Mouse (Mus musculus) liver, embryonic 14.5 days (tissue): ENCODE measurements around the gene Lsm7.

Experiments
- CTCF ChIP-seq: IDR thresholded peaks from 2 replicates; pipeline ENCODE4 v1.5.1; 2016; ENCODE audit warnings: antibody characterized with exemption, low read depth, control low read depth
- EP300 ChIP-seq: IDR thresholded peaks from 2 replicates; pipeline ENCODE4 v1.6.1; 2016; ENCODE audit warnings: antibody characterized with exemption, low read depth

- no peak for TF ChIP-seq CTCF
- TF ChIP-seq EP300 = no peak
Observed at GRCm38 (mm10) chr10:80870993-80871392, 16.0 kb upstream of the Lsm7 start.
